Mouse (Mus musculus) mouse trophoblast stem cell (cell line): Measurements from ENCODE around the gene Prl3a1.

ENCODE experiments used
- in situ Hi-C, 2 experiments: fragments of 300-500 bp; cut with MseI, MboI; formaldehyde crosslinking; loops; 2 replicates in 1 of 2; 3 replicates in 1 of 2; pipeline ENCODE4 v1.15.1; 2025

The Prl3a1 gene

DNA sequence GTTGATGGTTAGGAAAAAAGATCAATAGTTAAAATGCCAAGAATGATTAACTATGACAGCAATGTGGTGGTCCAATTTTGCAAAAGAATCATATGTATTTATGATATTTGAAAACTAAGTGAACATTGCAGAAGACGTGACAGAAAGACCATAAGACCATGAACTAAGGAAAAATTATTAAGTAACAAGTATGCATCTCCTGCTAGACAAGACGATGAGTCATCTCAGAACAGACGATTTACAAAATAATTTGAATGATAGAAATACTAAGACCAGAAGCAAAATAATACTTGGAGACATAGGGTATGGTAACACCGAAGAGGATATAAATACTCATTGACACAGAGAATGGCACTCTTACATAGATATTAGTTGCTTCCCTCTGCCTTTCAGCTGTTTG is at the start of gene Prl3a1:
Gene Prl3a1, plus strand, starts transcription at position 301 of the 400 bp plus-strand sequence.
- in situ Hi-C loops = no loop called here

DNA sequence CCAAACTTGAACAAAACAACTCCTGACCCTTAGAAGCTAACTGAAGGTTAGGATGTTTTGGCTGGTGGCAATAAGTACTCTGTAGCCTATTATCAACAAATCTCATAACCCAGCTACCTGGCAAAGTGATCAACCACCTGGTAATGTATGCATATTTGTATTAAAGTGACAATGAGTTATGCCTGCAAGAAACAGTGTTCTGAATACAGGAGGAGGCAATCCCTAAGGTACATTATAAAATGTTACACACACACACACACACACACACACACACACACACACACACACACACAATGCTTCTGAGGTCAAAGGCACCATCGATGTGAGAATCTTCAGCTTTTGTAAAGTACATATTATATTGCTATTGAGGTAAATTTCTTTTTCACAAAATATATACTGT is 17.7 kb upstream of the Prl3a1 start, which contains the start of gene Prl3b1:
Gene Prl3b1, plus strand, starts transcription at position 301 of the 400 bp plus-strand sequence.
- in situ Hi-C loops = no loop called here

DNA sequence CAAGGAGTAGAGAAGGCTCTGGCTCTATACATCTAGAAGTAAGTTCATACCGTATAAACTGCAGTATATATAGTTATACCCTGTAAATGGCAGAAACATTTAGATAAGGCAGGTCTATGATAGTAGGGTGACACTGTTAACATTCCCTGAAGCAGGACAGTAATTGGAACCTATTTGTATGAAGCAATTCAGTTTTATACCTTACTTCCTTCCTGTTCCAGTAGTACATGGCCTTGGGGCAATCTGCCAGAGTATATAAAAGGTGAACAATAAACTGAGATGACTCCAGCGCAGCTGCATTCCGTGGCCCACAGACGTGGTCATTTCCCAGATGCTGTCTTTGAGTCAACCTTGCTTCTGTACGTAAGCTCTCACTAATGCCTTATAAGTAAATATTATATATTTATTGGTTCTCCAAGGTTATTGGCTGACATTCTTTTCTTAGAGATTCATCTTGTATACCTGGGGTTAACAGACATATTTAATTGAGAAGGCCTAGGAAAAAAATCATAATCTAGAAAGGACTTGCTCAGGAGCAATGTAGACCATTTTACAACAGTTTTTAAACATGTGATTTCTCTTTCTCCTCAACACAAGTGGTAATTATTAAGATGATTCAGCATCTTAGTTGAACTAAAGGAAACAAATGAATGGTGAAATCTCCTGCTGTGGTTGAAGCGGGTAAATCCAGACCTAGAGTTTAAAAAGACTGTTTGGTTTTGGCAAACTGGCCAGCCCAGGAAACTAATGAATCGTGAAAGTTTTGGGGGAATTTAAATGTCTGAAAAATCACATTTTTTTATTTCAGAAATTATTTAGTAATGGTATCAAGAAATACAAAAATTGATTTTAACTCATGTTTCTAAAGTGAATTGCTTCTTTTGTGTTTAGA is 53.3 kb downstream of the Prl3a1 start, which contains the start of gene Prl6a1:
Gene Prl6a1, plus strand, starts transcription at position 294 of the 892 bp plus-strand sequence.
- in situ Hi-C loops = no loop called here
